Mouse (Mus musculus): Measurements from ENCODE around the gene Tsga10. TPM values are rescaled to one million over a fixed set of nuclear protein-coding genes. Genes with fewer than 3 reads are reported as not detected.
A peak's percentile ranks its signal among the peaks of the same experiment; 100 is the strongest.

Tsga10 gene
- 10 to 100 TPM; 16.0 to 20.2 TPM for total RNA-seq (2021)
- long read RNA-seq, experiment 1, partial matches to known transcripts: 0 of 6 reads
- long read RNA-seq, experiment 1, other reads (novel, unspliced or antisense): 5 of 6 reads
- long read RNA-seq, experiment 2, partial matches to known transcripts: 2 of 8 reads
- long read RNA-seq, experiment 2, other reads (novel, unspliced or antisense): 2 of 8 reads

GRCm38 (mm10) chr1:37866286-37866685 is at the start of gene Tsga10:
TSS of gene Tsga10 (minus strand) at chr1:37866429.
- DNase-seq (ENCODE audit: low spot score in 2 of 2): no peak

- DNase-seq (ENCODE audit: low spot score in 2 of 2): no peak
Observed at GRCm38 (mm10) chr1:37912751-37913150, 46.5 kb upstream of the Tsga10 start.

GRCm38 (mm10) chr1:37903178-37903577 is 36.9 kb upstream of the Tsga10 start:
- DNase-seq (ENCODE audit: low spot score in 2 of 2): peak; percentile 13 to 54

DNA sequence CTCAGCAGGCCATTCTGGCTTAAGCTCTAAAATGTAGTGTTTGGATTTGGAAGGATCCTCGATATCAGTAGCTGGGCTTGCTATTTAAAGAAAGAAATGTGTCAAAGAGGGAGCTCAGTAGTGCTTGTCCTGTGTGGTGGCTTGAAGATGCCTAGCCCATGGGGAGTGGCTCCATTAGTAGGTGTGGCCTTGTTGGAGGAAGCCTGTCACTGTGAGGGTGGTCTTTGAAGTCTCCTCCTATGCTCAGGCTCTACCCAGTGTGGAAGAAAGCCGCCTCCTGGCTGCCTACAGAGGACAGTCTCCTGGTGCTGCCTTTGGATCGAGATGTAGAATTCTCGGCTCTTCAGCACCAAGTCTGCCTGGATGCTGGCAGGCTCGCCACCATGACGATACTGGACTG is 34.1 kb upstream of the Tsga10 start:
- no peak for DNase-seq (ENCODE audit: low spot score in 2 of 2)

- DNase-seq (ENCODE audit: low spot score in 2 of 2): no peak
Observed at GRCm38 (mm10) chr1:37899816-37900215, 33.6 kb upstream of the Tsga10 start.

- no peak for DNase-seq (ENCODE audit: low spot score in 2 of 2)
Observed at GRCm38 (mm10) chr1:37894606-37895005, 28.4 kb upstream of the Tsga10 start.

- no peak for DNase-seq (ENCODE audit: low spot score in 2 of 2)
Observed at GRCm38 (mm10) chr1:37891400-37891799, 25.2 kb upstream of the Tsga10 start.

DNA sequence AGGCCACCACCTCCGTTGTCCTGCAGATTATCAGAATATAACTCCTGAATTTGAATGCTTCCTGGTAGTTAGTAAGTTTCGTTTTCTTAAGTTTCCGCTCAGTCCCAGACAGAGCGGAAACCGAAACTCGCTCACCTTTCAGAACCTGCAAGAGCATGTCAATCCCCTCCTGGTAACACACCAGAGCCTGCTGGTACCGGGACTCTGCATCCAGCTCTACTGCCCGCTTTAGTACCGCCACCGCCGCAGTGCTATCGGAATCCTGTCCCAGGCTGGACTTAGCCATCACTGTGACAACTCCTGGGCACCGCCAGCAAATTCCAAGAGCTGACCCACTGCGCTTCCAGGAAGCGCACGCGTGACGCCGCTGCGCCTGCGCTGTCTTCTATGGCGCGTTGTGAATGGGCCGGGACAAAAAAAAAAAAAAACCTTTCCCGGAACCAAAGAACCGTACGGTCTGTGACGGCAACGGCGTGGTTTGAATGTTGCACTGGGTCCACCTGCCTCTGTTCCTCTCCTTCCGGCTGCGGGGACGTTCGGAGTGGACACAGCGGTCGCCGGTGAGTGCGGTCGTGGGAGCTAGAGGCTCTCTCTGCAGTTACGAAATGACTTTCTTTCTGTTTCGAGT is 23.9 kb upstream of the Tsga10 start, which contains the start of the genes Mitd1 and Mrpl30:
Gene Mitd1 (minus strand): TSS at position 387 of the 628 bp plus-strand sequence.
Gene Mrpl30 (plus strand): TSS at position 453 of the 628 bp plus-strand sequence.
- peak; percentile 92 to 93 for DNase-seq (ENCODE audit: low spot score in 2 of 2)

DNA sequence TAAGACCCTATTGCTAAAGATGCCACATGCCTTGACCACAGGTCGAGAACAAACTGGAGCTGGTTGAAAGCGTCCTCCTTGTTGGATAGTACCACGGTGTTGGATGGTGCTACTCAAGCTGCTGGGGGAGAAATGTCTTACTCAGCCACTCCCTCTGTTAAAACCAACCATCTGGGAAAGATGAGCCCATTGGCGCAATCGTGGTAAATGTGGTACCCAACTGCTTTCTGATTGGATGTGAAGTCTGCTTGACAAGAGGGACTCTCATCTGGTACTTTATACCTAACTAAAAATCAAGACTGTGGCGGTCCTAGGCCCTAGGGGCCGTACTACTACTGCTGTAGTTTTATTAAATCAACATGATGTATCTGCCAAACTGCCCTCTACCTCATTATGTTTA is 23.0 kb upstream of the Tsga10 start:
- no peak for DNase-seq (ENCODE audit: low spot score in 2 of 2)

GRCm38 (mm10) chr1:37884451-37884850 is 18.2 kb upstream of the Tsga10 start:
- DNase-seq (ENCODE audit: low spot score in 2 of 2): no peak

- no peak for DNase-seq (ENCODE audit: low spot score in 2 of 2)
Observed at GRCm38 (mm10) chr1:37883411-37883810, 17.2 kb upstream of the Tsga10 start.

- no peak for DNase-seq (ENCODE audit: low spot score in 2 of 2)
Observed at GRCm38 (mm10) chr1:37877736-37878460, 11.7 kb upstream of the Tsga10 start.

GRCm38 (mm10) chr1:37873157-37873556 is 6.9 kb upstream of the Tsga10 start:
- no peak for DNase-seq (ENCODE audit: low spot score in 2 of 2)

- peak; percentile 72 to 87 for DNase-seq (ENCODE audit: low spot score in 2 of 2)
Observed at GRCm38 (mm10) chr1:37872131-37873067, 6.2 kb upstream of the Tsga10 start.

DNA sequence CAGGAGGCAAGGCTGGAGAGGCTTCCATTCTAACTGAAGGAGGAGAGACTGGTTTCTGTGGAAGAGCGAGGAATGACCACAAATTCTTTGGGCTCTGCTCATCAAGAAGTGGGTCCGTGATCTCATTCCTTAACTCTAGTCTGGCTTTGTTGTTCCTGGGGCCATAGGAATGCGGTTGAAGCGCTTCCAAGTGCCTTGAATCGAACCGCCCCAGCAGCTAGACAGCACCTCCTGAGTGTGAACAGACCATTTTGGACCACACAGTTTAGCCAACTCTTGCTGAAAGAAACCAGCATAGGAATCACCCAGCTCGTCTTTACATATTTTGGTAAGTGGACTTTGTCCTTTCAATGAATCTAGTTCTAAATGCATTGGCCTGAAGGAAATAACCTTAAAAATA is 5.5 kb upstream of the Tsga10 start, which contains the start of gene Lipt1:
Gene Lipt1 (plus strand): TSS at position 35 of the 400 bp plus-strand sequence.
- DNase-seq (ENCODE audit: low spot score in 2 of 2): no peak

DNA sequence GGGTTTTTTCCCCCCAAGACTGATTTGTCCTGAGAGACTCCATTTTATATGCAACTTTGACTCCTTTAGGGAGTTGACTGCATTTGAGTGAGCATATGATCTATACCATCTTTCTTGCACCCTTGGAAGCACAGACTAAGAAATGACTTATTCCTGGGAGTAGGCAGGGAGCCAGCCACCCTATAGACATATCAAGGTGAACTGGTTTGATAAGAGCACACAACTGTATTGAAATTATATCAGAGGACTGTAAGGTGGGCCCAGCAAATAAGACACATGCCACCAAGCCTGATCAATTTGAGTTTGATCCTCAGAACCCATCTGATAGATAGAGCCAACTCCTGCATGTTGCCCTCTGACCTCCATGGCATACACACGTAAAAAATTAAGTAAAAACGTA is 3.1 kb upstream of the Tsga10 start:
- DNase-seq (ENCODE audit: low spot score in 2 of 2): no peak

DNA sequence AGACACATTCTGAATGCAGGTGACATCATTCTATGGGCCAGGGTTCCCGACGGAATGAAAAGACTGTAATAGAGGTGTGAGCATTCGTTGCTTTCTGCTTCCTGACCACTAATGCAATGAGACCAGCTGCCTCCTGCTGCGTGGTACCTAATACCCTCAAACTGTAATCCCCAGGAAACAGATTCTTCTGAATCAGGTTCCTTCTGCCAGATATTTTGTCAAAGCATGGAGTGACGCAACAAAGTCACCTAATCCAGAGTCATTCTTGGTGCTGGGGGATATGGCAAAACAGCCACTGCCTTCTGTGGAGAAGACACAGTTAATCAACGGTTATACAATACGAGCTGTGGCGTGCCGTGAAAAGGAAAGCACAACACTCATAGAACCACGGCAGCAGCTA is 2.4 kb upstream of the Tsga10 start:
- no peak for DNase-seq (ENCODE audit: low spot score in 2 of 2)

DNA sequence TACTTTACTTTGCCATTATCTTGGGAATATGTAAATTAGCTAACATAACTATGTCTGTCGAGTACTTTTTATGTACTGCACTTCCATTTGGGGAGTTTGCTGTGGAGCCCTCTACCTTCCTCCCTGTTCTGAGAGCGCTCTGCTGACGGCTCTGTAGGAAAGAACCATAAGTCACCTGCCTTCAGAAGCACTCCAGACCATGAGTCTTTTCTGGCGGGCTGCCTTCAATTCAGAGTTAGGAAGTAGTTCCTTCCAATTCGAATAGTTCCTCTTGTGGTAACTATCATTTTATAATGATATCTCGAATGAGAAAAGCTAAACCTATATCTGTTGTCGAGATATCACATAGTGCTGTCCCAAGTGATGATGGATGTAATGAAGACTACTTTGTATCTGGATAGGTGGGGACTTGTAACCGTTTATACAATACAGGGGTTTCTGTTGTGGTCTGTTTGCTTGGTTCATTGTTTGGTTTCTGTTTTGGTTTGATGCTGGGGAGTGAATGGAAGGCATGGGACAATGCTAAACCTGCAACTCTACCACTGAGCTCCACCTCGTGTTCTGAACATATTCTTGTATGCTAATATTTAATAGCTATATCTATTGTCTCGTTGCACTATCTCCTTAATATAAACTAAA is 1.6 kb upstream of the Tsga10 start:
- no peak for DNase-seq (ENCODE audit: low spot score in 2 of 2)

DNA sequence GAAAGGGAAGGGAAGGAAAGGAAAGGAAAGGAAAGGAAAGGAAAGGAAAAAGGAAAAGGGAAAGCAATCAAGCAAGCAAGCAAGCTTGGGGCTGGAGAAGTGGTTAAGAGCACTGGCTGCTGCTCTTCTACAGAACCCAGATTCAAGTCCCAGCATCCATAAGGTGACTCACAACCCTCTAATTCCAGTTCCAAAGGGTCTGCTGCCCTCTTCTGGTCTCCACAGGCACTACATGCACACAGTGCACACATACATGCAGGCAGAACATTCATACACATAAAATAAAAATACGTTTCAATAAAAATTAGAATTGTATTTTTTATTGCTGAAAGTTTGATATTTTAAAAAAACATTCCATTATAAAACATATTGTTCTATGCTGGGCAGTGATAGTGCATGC is 827 bp upstream of the Tsga10 start:
- DNase-seq (ENCODE audit: low spot score in 2 of 2): peak; percentile 23 to 53

DNA sequence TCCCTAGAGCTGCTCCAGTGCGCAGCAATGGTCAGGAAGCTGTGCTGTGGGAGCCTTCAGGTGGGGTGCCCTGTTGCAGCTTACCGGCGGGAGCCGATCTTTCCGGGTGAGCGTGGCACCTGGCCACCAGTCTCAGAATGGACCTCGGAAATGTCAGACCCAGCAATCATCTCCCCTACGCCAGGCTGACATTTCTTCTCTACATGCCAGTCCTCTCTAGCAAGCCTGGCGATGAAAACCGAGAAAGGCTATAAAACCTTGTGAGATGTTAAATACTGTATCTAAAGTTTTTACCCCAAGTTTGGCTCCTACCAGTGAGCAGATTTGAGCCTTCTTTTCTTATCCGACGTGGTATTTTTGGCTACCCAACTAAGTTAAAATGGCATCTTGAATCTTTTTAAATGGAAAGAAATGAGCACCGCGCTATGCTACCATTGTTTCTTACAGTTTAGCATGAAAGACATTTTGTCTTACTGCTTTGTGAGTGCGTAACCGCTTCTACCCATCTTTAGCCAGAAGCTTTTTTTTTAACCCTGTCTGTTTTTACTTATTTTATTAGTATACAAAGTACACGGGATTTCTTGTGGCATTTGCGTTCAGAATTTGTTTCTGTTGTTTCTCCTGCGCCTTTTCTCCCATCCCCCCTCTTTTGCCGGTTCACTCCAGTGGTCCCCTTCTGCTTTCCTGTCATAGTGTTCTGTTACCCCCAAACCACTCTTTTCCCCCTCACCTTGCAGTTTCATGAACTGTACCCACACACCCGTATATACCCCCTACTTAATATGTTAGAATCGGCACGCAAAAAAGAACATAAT is 621 bp downstream of the Tsga10 start:
- DNase-seq (ENCODE audit: low spot score in 2 of 2): no peak
